Mouse (Mus musculus) heart, embryonic 13.5 days (tissue): ENCODE data around the gene Kctd20. TPM values are rescaled to one million over a fixed set of nuclear protein-coding genes. Genes with fewer than 3 reads are reported as not detected.
A peak's percentile ranks its signal among the peaks of the same experiment; 100 is the strongest.

Source experiments
- ATAC-seq: fragments of 200-750 bp; cut with Nextera tagmentation; 2 replicates; pipeline ENCODE4 v1.8.0; 2017; ENCODE audit warnings: moderate TSS enrichment; ENCODE audit not compliant: insufficient number of reproducible peaks, low FRiP score, low TSS enrichment; ENCODE audit errors: extremely low read depth
- H3K27ac ChIP-seq: fragments of 300-500 bp; sonication (generic); replicated peaks from 2 replicates; pipeline ENCODE4 v1.5.1; 2015; ENCODE audit warnings: moderate library complexity, mild to moderate bottlenecking, inconsistent platforms
- H3K27me3 ChIP-seq: fragments of 300-500 bp; sonication (generic); replicated peaks from 2 replicates; pipeline ENCODE4 v1.6.1; 2015; ENCODE audit warnings: mild to moderate bottlenecking, inconsistent platforms
- H3K36me3 ChIP-seq: fragments of 300-500 bp; sonication (generic); 2 replicates; pipeline ENCODE4 v1.6.1; 2015; ENCODE audit warnings: mild to moderate bottlenecking, inconsistent platforms
- H3K4me1 ChIP-seq: fragments of 300-500 bp; sonication (generic); 2 replicates; pipeline ENCODE4 v1.6.1; 2015; ENCODE audit warnings: inconsistent platforms
- H3K4me2 ChIP-seq: fragments of 300-500 bp; sonication (generic); 2 replicates; pipeline ENCODE4 v1.6.1; 2015; ENCODE audit warnings: inconsistent platforms, mild to moderate bottlenecking, moderate library complexity
- H3K4me3 ChIP-seq: fragments of 300-500 bp; sonication (generic); 2 replicates; pipeline ENCODE4 v1.5.1; 2015; ENCODE audit warnings: moderate library complexity, mild to moderate bottlenecking, inconsistent platforms
- H3K9ac ChIP-seq: fragments of 300-500 bp; sonication (generic); 2 replicates; pipeline ENCODE4 v1.6.1; 2015; ENCODE audit warnings: inconsistent platforms, mild to moderate bottlenecking, moderate library complexity
- H3K9me3 ChIP-seq: fragments of 300-500 bp; sonication (generic); 2 replicates; pipeline ENCODE4 v1.6.1; 2016; ENCODE audit warnings: inconsistent platforms
- WGBS: fragments of 180-500 bp; shearing (Covaris S2); methylation state at CpG from one replicate; pipeline ENCODE4 v1.1.7; 2015; ENCODE audit warnings: mixed read lengths; 5-methylcytosine and 5-hydroxymethylcytosine counted together
- polyA plus RNA-seq: library from polyadenylated mRNA; unstranded; fragments of >200 nt; fragmentation: Nextera tagmentation; extraction: Ambion mirVana; gene quantifications from 2 replicates; pipeline ENCODE4 v1.2.1, GENCODE M21; 2015

Kctd20 gene
- polyA plus RNA-seq, 1 experiment from 2014 or later = 59.9 TPM

- 66% methylated on average over 19 of the region's 19 CpGs for WGBS
- Histone ChIP-seq H3K4me3 (no peak overlapping the region), H3K36me3 (no peaks in the 10 kb centered on the region), H3K9me3 (no peaks in the 10 kb centered on the region), H3K27ac (no peak overlapping the region), H3K27me3 (no peaks in the 10 kb centered on the region), H3K4me2 (no peak overlapping the region), H3K4me1 (peaks cover 24% of the 10 kb centered on the region), H3K9ac (no peak overlapping the region)
- no peak for ATAC-seq
These were observed 17.4 kb upstream of the Kctd20 start for GRCm38 (mm10) chr17:28934120-28934916.

GRCm38 (mm10) chr17:28936133-28936532, 15.6 kb upstream of the Kctd20 start:
- H3K9ac ChIP-seq = no peak overlapping the region
- H3K36me3 ChIP-seq = no peaks in the 10 kb centered on the region
- no peak overlapping the region for H3K4me3 ChIP-seq
- ATAC-seq = no peak
- peaks cover 9% of the 10 kb centered on the region for H3K4me1 ChIP-seq
- WGBS = 67% methylated on average over 7 of the region's 7 CpGs
- no peaks in the 10 kb centered on the region for H3K27me3 ChIP-seq
- H3K27ac ChIP-seq = no peak overlapping the region
- no peak overlapping the region for H3K4me2 ChIP-seq
- H3K9me3 ChIP-seq = no peaks in the 10 kb centered on the region

GRCm38 (mm10) chr17:28936622-28937345, 15.0 kb upstream of the Kctd20 start:
- H3K4me1 ChIP-seq = peaks cover 2% of the 10 kb centered on the region; the same call in 1 of the 2 replicates
- H3K4me2 ChIP-seq = no peak overlapping the region
- H3K27ac ChIP-seq = no peak overlapping the region
- no peaks in the 10 kb centered on the region for H3K9me3 ChIP-seq
- H3K9ac ChIP-seq = no peak overlapping the region
- no peaks in the 10 kb centered on the region for H3K36me3 ChIP-seq
- no peaks in the 10 kb centered on the region for H3K27me3 ChIP-seq
- WGBS = 80% methylated on average over 10 of the region's 10 CpGs
- no peak for ATAC-seq
- no peak overlapping the region for H3K4me3 ChIP-seq

DNA sequence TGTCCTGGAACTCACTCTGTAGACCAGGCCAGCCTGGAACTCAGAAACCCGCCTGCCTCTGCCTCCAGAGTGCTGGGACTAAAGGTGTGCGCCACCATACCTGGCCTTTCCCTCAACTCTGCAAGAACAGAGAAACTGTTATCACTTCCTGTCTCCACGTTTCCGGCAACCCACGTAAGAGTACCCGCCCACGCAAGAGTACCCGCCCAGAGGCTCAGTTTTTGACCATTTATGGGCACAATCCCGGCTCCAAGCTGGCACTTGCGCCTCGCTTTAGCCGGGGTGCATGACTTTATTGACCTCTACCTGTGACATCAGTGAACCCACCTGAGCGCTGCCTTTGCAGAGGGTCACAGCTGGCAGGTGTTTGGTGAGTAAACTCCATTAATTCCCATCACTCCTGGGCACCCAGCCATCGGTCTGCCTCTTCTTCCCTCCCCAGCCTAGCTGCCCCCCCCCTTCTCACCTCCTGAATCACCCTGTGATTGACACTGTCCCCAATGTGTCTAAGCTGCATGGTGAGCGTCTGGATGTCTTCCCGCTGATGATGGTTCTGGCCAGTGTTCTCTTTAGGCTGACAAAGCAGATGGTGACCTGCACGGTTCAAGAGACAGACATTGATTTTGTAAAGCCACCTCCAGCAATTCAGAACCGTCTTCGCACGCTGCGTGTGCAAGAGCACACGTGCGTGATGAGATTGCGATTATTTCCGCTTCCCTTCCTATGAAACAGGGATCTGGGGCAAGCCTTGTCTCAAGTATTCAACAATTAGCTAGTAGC, 10.8 kb upstream of the Kctd20 start:
- Histone ChIP-seq H3K36me3 (no peaks in the 10 kb centered on the region), H3K9me3 (no peaks in the 10 kb centered on the region), H3K27ac (no peak overlapping the region), H3K4me1 (no peaks in the 10 kb centered on the region), H3K4me2 (no peak overlapping the region), H3K27me3 (no peaks in the 10 kb centered on the region), H3K9ac (no peak overlapping the region), H3K4me3 (no peak overlapping the region)
- no peak for ATAC-seq
- 90% methylated on average over 25 of the region's 25 CpGs for WGBS

DNA sequence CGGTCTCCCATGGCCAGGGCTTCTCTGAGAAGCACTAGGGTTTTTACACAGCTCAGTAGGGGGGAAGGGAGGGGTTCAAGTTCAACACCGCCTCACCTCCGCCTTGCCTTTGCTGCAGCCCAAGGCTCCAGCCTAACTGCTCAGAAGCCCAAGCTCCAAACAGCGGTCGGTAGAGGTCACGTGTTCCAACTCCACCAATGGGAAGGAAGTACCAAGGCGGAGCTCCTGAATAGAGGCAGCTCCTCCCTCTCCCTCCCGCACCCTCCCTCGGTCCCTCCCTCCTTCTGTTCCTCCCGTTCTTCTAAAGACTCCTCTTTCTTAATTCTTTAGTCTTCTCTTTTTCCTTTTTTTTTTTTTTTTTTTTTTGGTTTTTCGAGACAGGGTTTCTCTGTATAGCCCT, 9.6 kb upstream of the Kctd20 start:
- no peaks in the 10 kb centered on the region for H3K27me3 ChIP-seq
- no peak overlapping the region; the same call in 1 of the 2 replicates for H3K4me2 ChIP-seq
- WGBS = 76% methylated on average over 10 of the region's 11 CpGs
- H3K4me3 ChIP-seq = no peak overlapping the region
- H3K36me3 ChIP-seq = no peaks in the 10 kb centered on the region
- H3K9me3 ChIP-seq = no peaks in the 10 kb centered on the region
- ATAC-seq = peak; percentile 37; the same call in 1 of the 2 replicates
- H3K4me1 ChIP-seq = no peaks in the 10 kb centered on the region
- no peak overlapping the region for H3K9ac ChIP-seq
- no peak overlapping the region for H3K27ac ChIP-seq

DNA sequence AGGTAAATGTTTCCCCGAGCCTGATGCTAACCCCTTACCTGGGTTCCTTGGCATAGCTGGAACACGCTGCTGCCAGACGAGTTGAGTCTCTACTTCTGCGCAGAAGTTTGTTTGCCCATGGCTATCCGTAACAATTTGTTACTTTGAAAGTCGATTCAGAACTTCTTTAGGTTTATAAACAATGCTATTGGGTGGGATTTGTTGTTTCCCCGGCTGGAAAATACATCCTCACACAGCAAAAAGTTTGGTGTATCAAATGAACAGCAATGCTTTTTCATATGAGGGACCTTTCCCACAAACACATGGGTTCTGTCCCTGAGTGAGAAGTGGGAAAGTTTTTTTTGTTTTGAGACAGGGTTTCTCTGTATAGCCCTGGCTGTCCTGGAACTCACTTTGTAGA, 8.0 kb upstream of the Kctd20 start, which contains the start of gene Pxt1:
Pxt1 (minus strand) TSS at position 101 of the 400 bp plus-strand sequence.
- Histone ChIP-seq H3K9me3 (peaks cover 3% of the 10 kb centered on the region), H3K36me3 (no peaks in the 10 kb centered on the region), H3K4me1 (no peaks in the 10 kb centered on the region), H3K9ac (no peak within 1 kb of the TSS), H3K27ac (no peak within 1 kb of the TSS), H3K4me3 (no peak within 1 kb of the TSS), H3K27me3 (no peaks in the 10 kb centered on the region), H3K4me2 (no peak within 1 kb of the TSS)
- no peak for ATAC-seq
- WGBS = 84% methylated on average over 7 of the region's 7 CpGs

GRCm38 (mm10) chr17:28944481-28944880, 7.3 kb upstream of the Kctd20 start:
- Histone ChIP-seq H3K27me3 (no peaks in the 10 kb centered on the region), H3K9ac (no peak overlapping the region), H3K4me1 (no peaks in the 10 kb centered on the region), H3K36me3 (no peaks in the 10 kb centered on the region), H3K4me3 (no peak overlapping the region), H3K27ac (no peak overlapping the region), H3K4me2 (no peak overlapping the region), H3K9me3 (peaks cover 3% of the 10 kb centered on the region)
- 86% methylated on average over 7 of the region's 7 CpGs for WGBS
- no peak for ATAC-seq

GRCm38 (mm10) chr17:28947011-28947939, 4.5 kb upstream of the Kctd20 start:
- Histone ChIP-seq H3K9me3 (peaks cover 3% of the 10 kb centered on the region), H3K9ac (no peak overlapping the region), H3K4me2 (no peak overlapping the region), H3K4me1 (peaks cover 8% of the 10 kb centered on the region), H3K36me3 (no peaks in the 10 kb centered on the region), H3K27ac (no peak overlapping the region), H3K27me3 (no peaks in the 10 kb centered on the region), H3K4me3 (no peak overlapping the region)
- no peak for ATAC-seq
- 87% methylated on average over 19 of the region's 19 CpGs for WGBS

- Histone ChIP-seq H3K9ac (no peak overlapping the region), H3K36me3 (no peaks in the 10 kb centered on the region), H3K4me1 (peaks cover 12% of the 10 kb centered on the region), H3K9me3 (peaks cover 3% of the 10 kb centered on the region), H3K27ac (no peak overlapping the region), H3K27me3 (no peaks in the 10 kb centered on the region), H3K4me2 (no peak overlapping the region), H3K4me3 (no peak overlapping the region)
- WGBS = 66% methylated on average over 4 of the region's 4 CpGs
- no peak for ATAC-seq
These were observed 3.1 kb upstream of the Kctd20 start for GRCm38 (mm10) chr17:28948661-28949060.

GRCm38 (mm10) chr17:28950751-28951150, 999 bp upstream of the Kctd20 start:
- WGBS = 66% methylated on average over 4 of the region's 4 CpGs
- H3K9me3 ChIP-seq = peaks cover 3% of the 10 kb centered on the region
- peaks cover 23% of the 10 kb centered on the region for H3K4me1 ChIP-seq
- ATAC-seq = no peak
- H3K4me2 ChIP-seq = no peak overlapping the region
- H3K9ac ChIP-seq = no peak overlapping the region
- no peaks in the 10 kb centered on the region for H3K27me3 ChIP-seq
- H3K4me3 ChIP-seq = no peak overlapping the region
- H3K27ac ChIP-seq = no peak overlapping the region
- H3K36me3 ChIP-seq = peaks cover 6% of the 10 kb centered on the region
